14 mouse cellular contexts compared by ENCODE assay signal in genomic region chr16:36935814-36936213, GRCm38 (mm10). TPM values are rescaled to one million over a fixed set of nuclear protein-coding genes. Genes with fewer than 3 reads are reported as not detected.
A peak's percentile ranks its signal among the peaks of the same experiment; 100 is the strongest.
DNase-seq lines count a peak whose midpoint lies in the region; ATAC-seq and TF ChIP-seq lines count a peak whose summit lies in the region.
"Had no signal": no experiment of that assay in that cellular context is flagged by ENCODE, and none has a peak within 500 bp of the region (broad histone marks: within the 10 kb centered on the region; RNA-seq: fewer than 3 reads in every experiment).

No protein-coding gene starts in this region.

- TF ChIP-seq EP300 in MEL (IDR thresholded peaks at IDR 0.05; ENCODE audit: low read depth in 1 of 2, low read length in 2 of 2) = no peak

- TF ChIP-seq RAD21 in MEL (IDR thresholded peaks at IDR 0.05; ENCODE audit: low read depth, low read length) = no peak

- peak; percentile 10 for DNase-seq in kidney, adult 2 months
- no peak for DNase-seq in kidney, adult 18-20 months
- peak; percentile 62 for DNase-seq in MEL (ENCODE audit: low read depth, low spot score)
- DNase-seq in adrenal gland, postnatal 25 days = no peak
- DNase-seq: cerebellum, postnatal 36 days; lung, adult 18-20 months had no signal

- H3K9ac ChIP-seq in MEL (ENCODE audit: control insufficient read depth, low read depth, low read length, poor library complexity, severe bottlenecking) = peak overlapping the region; percentile 68
- H3K9ac ChIP-seq: embryonic facial prominence, embryonic 15.5 days; midbrain, embryonic 15.5 days had no signal

- no peaks in the 10 kb centered on the region; the same call in 1 of the 2 replicates for H3K79me2 ChIP-seq in MEL (ENCODE audit: control insufficient read depth, insufficient read depth, low read length, poor library complexity)

- TF ChIP-seq POLR2A in kidney, adult 2 months (IDR thresholded peaks at IDR 0.05; ENCODE audit: low read depth, low read length) = no peak
- no peak for TF ChIP-seq POLR2A in MEL (IDR thresholded peaks at IDR 0.05; ENCODE audit: control insufficient read depth in 1 of 2, insufficient read depth in 1 of 2, low read depth in 1 of 2, low read length in 2 of 2, poor library complexity in 1 of 2)

- TF ChIP-seq CTCF in kidney, adult 2 months (conservative IDR thresholded peaks at IDR 0.05; ENCODE audit: insufficient read depth, insufficient read length, low read depth, low read length) = no peak
- TF ChIP-seq CTCF in MEL (IDR thresholded peaks at IDR 0.05 in 2 of 3, conservative IDR thresholded peaks at IDR 0.05 in 1 of 3; ENCODE audit: control insufficient read depth in 1 of 3, insufficient read depth in 1 of 3, low read depth in 2 of 3, low read length in 3 of 3, poor library complexity in 1 of 3, severe bottlenecking in 1 of 3) = no peak

- H3K27me3 ChIP-seq in kidney, adult 2 months (replicated peaks; ENCODE audit: control insufficient read depth, insufficient read depth, low read length) = no peaks in the 10 kb centered on the region
- no peaks in the 10 kb centered on the region for H3K27me3 ChIP-seq in MEL (ENCODE audit: control insufficient read depth in 1 of 2, insufficient read depth in 2 of 2, low read length in 2 of 2)
- H3K27me3 ChIP-seq: embryonic facial prominence, embryonic 15.5 days; midbrain, embryonic 15.5 days had no signal

- peaks cover 6% of the 10 kb centered on the region; the same call in 1 of the 2 replicates for H3K4me1 ChIP-seq in kidney, adult 2 months (ENCODE audit: control insufficient read depth, insufficient read depth, low read length)
- peaks cover 0 to 11% of the 10 kb centered on the region in 2 experiments; a peak in 2 of 4 replicates for H3K4me1 ChIP-seq in MEL (ENCODE audit: control insufficient read depth in 1 of 2, insufficient read depth in 2 of 2, low read length in 2 of 2)
- H3K4me1 ChIP-seq: embryonic facial prominence, embryonic 15.5 days; midbrain, embryonic 15.5 days had no signal

- no peaks in the 10 kb centered on the region for H3K9me3 ChIP-seq in MEL (replicated peaks; ENCODE audit: insufficient read depth, low read length)
- H3K9me3 ChIP-seq: embryonic facial prominence, embryonic 15.5 days; midbrain, embryonic 15.5 days had no signal

- WGBS in kidney, adult 2 months = 82% methylated on average over 3 of the region's 3 CpGs

- H3K4me3 ChIP-seq in kidney, adult 2 months (ENCODE audit: insufficient read depth, low read depth, low read length) = no peak overlapping the region
- peak overlapping the region in 1 of 2 experiments; percentile 88; a peak in 3 of 4 replicates for H3K4me3 ChIP-seq in MEL (ENCODE audit: control insufficient read depth in 1 of 2, insufficient read depth in 1 of 2, low read depth in 2 of 2, low read length in 2 of 2)
- H3K4me3 ChIP-seq: embryonic facial prominence, embryonic 15.5 days; midbrain, embryonic 15.5 days had no signal

- peak; percentile 63 to 68 for ATAC-seq in hematopoietic stem cell, adult 5-6 weeks (replicated peaks in 1 of 2; ENCODE audit: insufficient read depth in 1 of 2, low FRiP score in 2 of 2, low TSS enrichment in 1 of 2, low read depth in 1 of 2, poor library complexity in 2 of 2, severe bottlenecking in 2 of 2)
- peak; percentile 65 for ATAC-seq in megakaryocyte progenitor cell, adult 5-6 weeks (replicated peaks; ENCODE audit: poor library complexity)
- ATAC-seq in CD4-positive, CD25-positive, alpha-beta regulatory T cell, adult 4 months = no peak
- ATAC-seq: midbrain, embryonic 15.5 days had no signal

- H3K36me3 ChIP-seq in kidney, adult 2 months (ENCODE audit: control insufficient read depth, insufficient read depth, low read length) = no peaks in the 10 kb centered on the region
- peaks cover 0 to 7% of the 10 kb centered on the region in 2 experiments; a peak in 2 of 4 replicates for H3K36me3 ChIP-seq in MEL (ENCODE audit: control insufficient read depth in 1 of 2, insufficient read depth in 2 of 2, low read length in 2 of 2)

- peak overlapping the region; percentile 26; the same call in 1 of the 2 replicates for H3K27ac ChIP-seq in kidney, adult 2 months (ENCODE audit: insufficient read depth, low read depth, low read length)
- H3K27ac ChIP-seq in MEL (ENCODE audit: control insufficient read depth, low read depth, low read length) = no peak overlapping the region
- H3K27ac ChIP-seq: embryonic facial prominence, embryonic 15.5 days; midbrain, embryonic 15.5 days had no signal

TF ChIP-seq in MEL, 35 proteins besides CTCF, POLR2A, EP300 and RAD21:
- TF ChIP-seq GATA1 (IDR thresholded peaks at IDR 0.05; ENCODE audit: low read depth, low read length) = no peak

RNA-seq across cellular contexts. Expression of gene Hcls1, which starts 1.0 kb away (rescaled TPM):
- 5.8 and 10.9 TPM in 2 replicates for polyA plus RNA-seq in kidney, adult 2 months (2012; rRNA removed)
- total RNA-seq in MEL (2012; rRNA removed) = 54.7 and 57.4 TPM in 2 replicates
- polyA plus RNA-seq in MEL (2012; ENCODE audit: insufficient read depth in 1 of 2, insufficient read length in 2 of 2, low read depth in 1 of 2, low replicate concordance in 2 of 2, missing spikeins in 1 of 2) = 10 to 100 TPM in 1 of 2 experiments, not detected in 1; 91.4 TPM
- 222 and 289 TPM in 2 replicates for total RNA-seq in hematopoietic stem cell, adult 5-6 weeks (2017)
- 17.2 and 21.3 TPM in 2 replicates for total RNA-seq in megakaryocyte progenitor cell, adult 5-6 weeks (2015)
- 134 and 150 TPM in 2 replicates for total RNA-seq in megakaryocyte progenitor cell, adult 5-6 weeks (2017)
- polyA plus RNA-seq in CD4-positive, CD25-positive, alpha-beta regulatory T cell, adult 4 months (2017; shearing (Covaris generic)) = 100 to 1,000 TPM; 186 to 375 TPM
- 6.5 and 10.5 TPM in 2 replicates for total RNA-seq in adrenal gland, postnatal 25 days (2021)

RNA-seq across cellular contexts. Expression of gene Fbxo40, which starts 54.5 kb away (rescaled TPM):
- 9.0 and 9.4 TPM in 2 replicates for polyA plus RNA-seq in kidney, adult 2 months (2012; rRNA removed)
- 0.15 and 0.20 TPM in 2 replicates for total RNA-seq in MEL (2012; rRNA removed)
- under 1 TPM in 1 of 2 experiments, not detected in 1; 0.08 TPM for polyA plus RNA-seq in MEL (2012; ENCODE audit: insufficient read depth in 1 of 2, insufficient read length in 2 of 2, low read depth in 1 of 2, low replicate concordance in 2 of 2, missing spikeins in 1 of 2)
- 0.25 and 1.6 TPM in 2 replicates for total RNA-seq in hematopoietic stem cell, adult 5-6 weeks (2017)
- total RNA-seq in megakaryocyte progenitor cell, adult 5-6 weeks (2015) = 0.12 and 0.67 TPM in 2 replicates
- total RNA-seq in megakaryocyte progenitor cell, adult 5-6 weeks (2017) = 0.64 and 2.0 TPM in 2 replicates
- under 1 TPM; 0.32 to 0.48 TPM for polyA plus RNA-seq in CD4-positive, CD25-positive, alpha-beta regulatory T cell, adult 4 months (2017; shearing (Covaris generic))
- total RNA-seq in adrenal gland, postnatal 25 days (2021) = 0.15 TPM in 1 of 2 replicates, not detected in the other
- polyA plus RNA-seq: intestine, embryonic 14.5 days; midbrain, embryonic 15.5 days; neural tube, embryonic 14.5 days; stomach, postnatal 0 days had no signal

Comparison
In these comparisons a context has a peak if more than half of its experiments do, and no peak if none do; other contexts are left out.
1. DNase-seq: peak in kidney, adult 2 months (single experiment) and MEL (single experiment); none in kidney, adult 18-20 months (single experiment) and adrenal gland, postnatal 25 days (single experiment).